Mouse (Mus musculus) CH12.LX (cell line): ENCODE data around the gene Mob1a. TPM values are rescaled to one million over a fixed set of nuclear protein-coding genes. Genes with fewer than 3 reads are reported as not detected.

Source experiments
- DNase-seq: peaks from one replicate; pipeline ENCODE4 v3.0.0-alpha.2; 2013; ENCODE audit errors: extremely low read depth
- H3K27ac ChIP-seq: 2 replicates; pipeline ENCODE4 v1.5.1; 2012; ENCODE audit warnings: low read depth, mild to moderate bottlenecking, control low read depth, moderate library complexity; ENCODE audit not compliant: insufficient read depth
- H3K27me3 ChIP-seq: replicated peaks from 2 replicates; pipeline ENCODE3; 2012; ENCODE audit warnings: inconsistent platforms
- H3K36me3 ChIP-seq, 2 experiments: replicated peaks in 1 of 2; 2 replicates each; pipeline versions ENCODE3 to v1.6.1; 2012; ENCODE audit warnings: inconsistent platforms in 1 of 2, low read length in 1 of 2, mild to moderate bottlenecking in 1 of 2, mixed read lengths in 1 of 2, moderate library complexity in 1 of 2; ENCODE audit not compliant: control insufficient read depth in 1 of 2, insufficient read depth in 1 of 2
- H3K4me1 ChIP-seq, 2 experiments: 2 replicates each; pipeline ENCODE4 v1.6.1; 2012; ENCODE audit warnings: inconsistent platforms in 1 of 2, moderate library complexity in 1 of 2; ENCODE audit not compliant: insufficient read depth in 2 of 2, control insufficient read depth in 1 of 2
- H3K4me2 ChIP-seq: 2 replicates; pipeline ENCODE4 v1.6.1; 2012; ENCODE audit warnings: low read depth, mild to moderate bottlenecking, control low read depth; ENCODE audit not compliant: poor library complexity, insufficient read depth, severe bottlenecking
- H3K4me3 ChIP-seq, 3 experiments: fragments of 150-350 bp in 1 of 3; sonication (generic) in 1 of 3; replicated peaks in 1 of 3; 2 replicates each; pipeline versions ENCODE3 to v1.5.1; 2011 to 2012; ENCODE audit warnings: low read depth in 2 of 3, low read length in 2 of 3, mild to moderate bottlenecking in 2 of 3, moderate library complexity in 2 of 3, control low read depth in 1 of 3, improper control_type of control experiment in 1 of 3, inconsistent platforms in 1 of 3, mixed read lengths in 1 of 3; ENCODE audit not compliant: poor library complexity in 1 of 3
- H3K79me2 ChIP-seq: replicated peaks from 2 replicates; pipeline ENCODE4 v1.6.1; 2012; ENCODE audit warnings: mild to moderate bottlenecking, moderate library complexity; ENCODE audit not compliant: control insufficient read depth, poor library complexity, insufficient read depth, severe bottlenecking; ENCODE audit errors: extremely low read depth
- H3K9ac ChIP-seq: 2 replicates; pipeline ENCODE4 v1.6.1; 2012; ENCODE audit warnings: low read depth, mild to moderate bottlenecking, control low read depth, moderate library complexity; ENCODE audit not compliant: insufficient read depth
- H3K9me3 ChIP-seq: replicated peaks from 2 replicates; pipeline ENCODE3; 2012; ENCODE audit warnings: low read length, inconsistent platforms, mixed read lengths
- CHD1 ChIP-seq: IDR thresholded peaks from 2 replicates; pipeline ENCODE4 v1.6.1; 2012; ENCODE audit warnings: low read depth, low read length, improper control_type of control experiment, inconsistent platforms
- CTCF ChIP-seq, 2 experiments: IDR thresholded peaks in 1 of 2; conservative IDR thresholded peaks in 1 of 2; 2 replicates each; pipeline ENCODE4 v1.5.1; 2011 to 2012; ENCODE audit warnings: low read depth in 2 of 2, low read length in 2 of 2, improper control_type of control experiment in 1 of 2, inconsistent platforms in 1 of 2, mild to moderate bottlenecking in 1 of 2, moderate library complexity in 1 of 2
- ELF1 ChIP-seq: IDR thresholded peaks from 2 replicates; pipeline ENCODE4 v1.6.1; 2014; ENCODE audit warnings: low read depth, mild to moderate bottlenecking, inconsistent platforms, low read length, improper control_type of control experiment
- EP300 ChIP-seq: IDR thresholded peaks from 2 replicates; pipeline ENCODE4 v1.6.1; 2011; ENCODE audit warnings: low read length, improper control_type of control experiment
- GABPA ChIP-seq: IDR thresholded peaks from 2 replicates; pipeline ENCODE4 v1.6.1; 2012; ENCODE audit warnings: low read depth, low read length, improper control_type of control experiment, inconsistent platforms; ENCODE audit not compliant: insufficient replicate concordance
- HCFC1 ChIP-seq: IDR thresholded peaks from 2 replicates; pipeline ENCODE4 v1.6.1; 2012; ENCODE audit warnings: low read depth, mild to moderate bottlenecking, inconsistent platforms, low read length, improper control_type of control experiment
- IRF4 ChIP-seq: IDR thresholded peaks from 2 replicates; pipeline ENCODE4 v1.6.1; 2014; ENCODE audit warnings: low read depth, mild to moderate bottlenecking, inconsistent platforms, low read length, improper control_type of control experiment
- KAT2A ChIP-seq: IDR thresholded peaks from 2 replicates; pipeline ENCODE4 v1.6.1; 2012; ENCODE audit warnings: low read length, improper control_type of control experiment, inconsistent platforms; ENCODE audit not compliant: insufficient replicate concordance
- MAX ChIP-seq: IDR thresholded peaks from 2 replicates; pipeline ENCODE4 v1.6.1; 2011; ENCODE audit warnings: low read length, improper control_type of control experiment
- MYC ChIP-seq: IDR thresholded peaks from 2 replicates; pipeline ENCODE4 v1.6.1; 2011; ENCODE audit warnings: low read depth, mild to moderate bottlenecking, improper control_type of control experiment, low read length
- NELFE ChIP-seq: IDR thresholded peaks from 2 replicates; pipeline ENCODE4 v1.6.1; 2011; ENCODE audit warnings: low read depth, low read length, improper control_type of control experiment
- NRF1 ChIP-seq: IDR thresholded peaks from 2 replicates; pipeline ENCODE4 v1.6.1; 2014; ENCODE audit warnings: low read depth, mild to moderate bottlenecking, inconsistent platforms, low read length, improper control_type of control experiment, moderate library complexity
- PAX5 ChIP-seq: IDR thresholded peaks from 2 replicates; pipeline ENCODE4 v1.6.1; 2012; ENCODE audit warnings: low read length, inconsistent platforms, mixed read lengths
- RAD21 ChIP-seq: IDR thresholded peaks from 2 replicates; pipeline ENCODE4 v1.6.1; 2011; ENCODE audit warnings: low read depth, mild to moderate bottlenecking, low read length, improper control_type of control experiment, moderate library complexity
- RCOR1 ChIP-seq: conservative IDR thresholded peaks from 2 replicates; pipeline ENCODE4 v1.6.1; 2012; ENCODE audit warnings: low read depth, mild to moderate bottlenecking, inconsistent platforms, low read length, improper control_type of control experiment
- SIN3A ChIP-seq: IDR thresholded peaks from 2 replicates; pipeline ENCODE4 v1.6.1; 2012; ENCODE audit warnings: low read length, improper control_type of control experiment, inconsistent platforms
- SMC3 ChIP-seq: IDR thresholded peaks from 2 replicates; pipeline ENCODE4 v1.6.1; 2011; ENCODE audit warnings: low read depth, low read length, improper control_type of control experiment
- TBP ChIP-seq: conservative IDR thresholded peaks from 2 replicates; pipeline ENCODE4 v1.6.1; 2011; ENCODE audit warnings: low read depth, low read length, improper control_type of control experiment
- TCF12 ChIP-seq: IDR thresholded peaks from 2 replicates; pipeline ENCODE4 v1.6.1; 2014; ENCODE audit warnings: low read depth, mild to moderate bottlenecking, inconsistent platforms, low read length, improper control_type of control experiment
- UBTF ChIP-seq: IDR thresholded peaks from 2 replicates; pipeline ENCODE4 v1.6.1; 2012; ENCODE audit warnings: low read depth, mild to moderate bottlenecking, inconsistent platforms, low read length, improper control_type of control experiment, moderate library complexity
- USF1 ChIP-seq: IDR thresholded peaks from 2 replicates; pipeline ENCODE4 v1.6.1; 2014; ENCODE audit warnings: low read depth, mild to moderate bottlenecking, inconsistent platforms, low read length, improper control_type of control experiment
- ZKSCAN1 ChIP-seq: IDR thresholded peaks from 2 replicates; pipeline ENCODE4 v1.6.1; 2012; ENCODE audit warnings: low read depth, inconsistent platforms, low read length, improper control_type of control experiment, borderline replicate concordance
- ZMIZ1 ChIP-seq: IDR thresholded peaks from 2 replicates; pipeline ENCODE4 v1.6.1; 2012; ENCODE audit warnings: low read depth, mild to moderate bottlenecking, inconsistent platforms, low read length, improper control_type of control experiment
- ZNF384 ChIP-seq: IDR thresholded peaks from 2 replicates; pipeline ENCODE4 v1.6.1; 2012; ENCODE audit warnings: low read depth, low read length, improper control_type of control experiment, inconsistent platforms
- dilution Hi-C: fragments of 300-500 bp; cut with MboI; formaldehyde crosslinking; loops from 2 replicates; pipeline ENCODE4 v1.14.3; 2020; ENCODE audit warnings: low sequenced_read_pairs; ENCODE audit not compliant: extremely low pct_unique_long_range_greater_than_20kb, extremely low pct_ligation_motif_present
- in situ Hi-C: fragments of 300-500 bp; cut with MboI; formaldehyde crosslinking; loops from 3 replicates; pipeline ENCODE4 v1.14.3; 2019; ENCODE audit warnings: low sequenced_read_pairs, low pct_ligation_motif_present, low pct_unique_long_range_greater_than_20kb, mixed read lengths
- polyA plus RNA-seq: library from polyadenylated mRNA; unstranded; fragments of >175 nt; gene quantifications from 2 replicates; pipeline ENCODE4 v1.2.1, GENCODE M21; 2012; ENCODE audit warnings: low read depth; ENCODE audit not compliant: insufficient read length
- total RNA-seq, 2 experiments: library from RNA; depleted of rRNA; stranded (reverse); fragments of 300-350 nt in 1 of 2; fragments of >200 nt in 1 of 2; gene quantifications; 2 replicates each; pipeline ENCODE4 v1.2.3; 2012 to 2014

Gene Mob1a
- total and polyA plus RNA-seq, 3 experiments: 82.6 to 182 (median 99.8) TPM

DNA sequence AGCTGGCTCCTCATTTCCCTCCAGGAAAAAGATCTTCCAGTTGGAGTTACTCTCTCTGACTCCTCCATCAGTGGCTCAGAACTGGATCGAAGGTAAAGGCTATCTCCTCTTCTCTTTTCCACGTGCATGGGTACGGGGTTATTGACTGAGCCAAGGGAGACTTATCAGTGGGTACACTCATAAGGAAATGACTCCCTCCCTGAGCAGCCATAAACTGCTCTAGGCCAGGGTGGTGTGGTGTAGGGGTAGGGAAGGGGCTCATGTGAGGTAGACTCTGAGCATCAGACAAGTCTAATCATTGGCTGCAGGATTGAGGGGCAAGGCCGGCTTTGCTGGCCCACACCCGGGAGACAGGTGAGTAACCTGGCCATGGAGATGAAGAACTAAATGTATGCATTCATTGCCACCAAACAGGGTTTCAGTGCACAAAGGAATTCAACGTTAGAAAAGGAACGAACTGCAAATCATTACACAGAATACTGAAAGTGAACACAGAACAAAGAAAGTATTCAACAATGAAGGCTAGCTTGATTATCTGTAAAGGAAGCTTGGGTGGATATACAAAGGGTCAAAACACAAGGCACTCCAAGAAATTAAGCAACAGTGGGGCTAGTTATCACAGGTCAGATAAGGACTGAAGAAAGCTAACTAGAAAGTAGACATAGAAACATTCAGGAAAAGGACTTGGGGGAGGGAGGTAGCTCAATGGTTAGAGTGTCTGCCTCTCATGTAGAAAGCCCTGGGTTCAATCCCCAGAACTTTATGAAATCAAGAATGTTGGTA lies 25.2 kb upstream of the Mob1a start:
- H3K27ac ChIP-seq: no peak overlapping the region
- TF ChIP-seq MYC: no peak
- no peak for TF ChIP-seq CTCF (conservative IDR thresholded peaks at IDR 0.05 in 1 of 2, IDR thresholded peaks at IDR 0.05 in 1 of 2; ENCODE audit: low read depth in 2 of 2, low read length in 2 of 2)
- TF ChIP-seq CHD1: no peak
- no peak for TF ChIP-seq IRF4
- no peak for TF ChIP-seq MAX
- no peak for TF ChIP-seq NRF1
- no peak for TF ChIP-seq NELFE
- TF ChIP-seq RAD21: no peak
- no peak for TF ChIP-seq PAX5
- TF ChIP-seq USF1: no peak
- TF ChIP-seq SMC3: no peak
- TF ChIP-seq TCF12: no peak
- TF ChIP-seq UBTF: no peak
- no peak for TF ChIP-seq ZMIZ1
- no peak for TF ChIP-seq ZNF384
- no peak for TF ChIP-seq RCOR1
- no peak for TF ChIP-seq SIN3A
- TF ChIP-seq GABPA: no peak
- TF ChIP-seq EP300: no peak
- TF ChIP-seq, all 38 proteins: peak for 0
- Histone ChIP-seq H3K79me2 (no peaks in the 10 kb centered on the region), H3K9me3 (no peaks in the 10 kb centered on the region), H3K36me3 (peaks cover 23 to 38% of the 10 kb centered on the region in 2 experiments), H3K9ac (no peak overlapping the region), H3K4me1 (no peaks in the 10 kb centered on the region), H3K4me2 (no peak overlapping the region), H3K4me3 (no peak overlapping the region), H3K27me3 (no peaks in the 10 kb centered on the region)
- dilution Hi-C loops: no loop called here
- in situ Hi-C loops: no loop called here
- no peak for DNase-seq

DNA sequence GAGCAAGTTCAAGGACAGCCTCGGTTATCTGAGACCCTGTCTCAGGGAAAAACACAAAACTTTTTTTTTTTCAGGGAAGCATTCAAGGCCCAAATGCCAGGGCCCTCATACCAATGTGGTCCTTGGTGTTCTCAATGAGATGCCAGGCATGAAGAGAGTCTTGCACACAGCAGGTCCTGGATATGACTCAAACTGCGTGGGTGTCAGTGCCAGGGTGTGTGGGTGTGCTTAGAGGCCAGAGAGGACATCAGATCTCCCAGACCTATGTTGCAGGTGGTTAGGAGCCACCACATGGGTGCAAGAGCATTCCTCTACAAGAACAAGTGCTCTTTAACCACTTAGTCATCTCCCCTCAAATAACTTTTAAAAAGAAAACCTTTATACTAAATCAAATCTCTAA lies 24.5 kb upstream of the Mob1a start:
- dilution Hi-C loops (no loop called here), in situ Hi-C loops (no loop called here)
- no peak for DNase-seq
- no peak overlapping the region for H3K4me2 ChIP-seq
- H3K4me1 ChIP-seq: no peaks in the 10 kb centered on the region
- H3K27ac ChIP-seq: no peak overlapping the region
- H3K36me3 ChIP-seq: peaks cover 30 to 45% of the 10 kb centered on the region in 2 experiments
- H3K9me3 ChIP-seq: no peaks in the 10 kb centered on the region
- H3K27me3 ChIP-seq: no peaks in the 10 kb centered on the region
- H3K79me2 ChIP-seq: no peaks in the 10 kb centered on the region
- H3K9ac ChIP-seq: no peak overlapping the region
- TF ChIP-seq TBP (no peak), IRF4 (no peak), KAT2A (no peak), ZKSCAN1 (no peak), ZNF384 (no peak), HCFC1 (no peak), ELF1 (no peak), UBTF (no peak)
- H3K4me3 ChIP-seq: no peak overlapping the region
